Mouse (Mus musculus) granulocyte monocyte progenitor cell, adult 5-6 weeks (primary cell): ENCODE data around the gene Zfp507. TPM values are rescaled to one million over a fixed set of nuclear protein-coding genes. Genes with fewer than 3 reads are reported as not detected.
A peak's percentile ranks its signal among the peaks of the same experiment; 100 is the strongest.

Experiments used
- ATAC-seq: replicated peaks from 2 replicates; pipeline ENCODE4 v1.8.0; 2016; ENCODE audit warnings: mild to moderate bottlenecking, moderate TSS enrichment, inconsistent platforms; ENCODE audit not compliant: poor library complexity, severe bottlenecking
- total RNA-seq, 2 experiments: library from RNA; stranded (forward) in 1 of 2; stranded (reverse) in 1 of 2; fragments of 200-712, 200-1000 nt in 1 of 2; fragments of >200 nt in 1 of 2; fragmentation: Nextera tagmentation in 1 of 2; gene quantifications; 2 replicates each; pipeline ENCODE4 v1.2.3; 2014 to 2017

The Zfp507 gene
- total RNA-seq (2014; fragmentation: Nextera tagmentation) (20.5 and 22.5 TPM in 2 replicates), total RNA-seq (2017) (8.7 and 11.1 TPM in 2 replicates)

DNA sequence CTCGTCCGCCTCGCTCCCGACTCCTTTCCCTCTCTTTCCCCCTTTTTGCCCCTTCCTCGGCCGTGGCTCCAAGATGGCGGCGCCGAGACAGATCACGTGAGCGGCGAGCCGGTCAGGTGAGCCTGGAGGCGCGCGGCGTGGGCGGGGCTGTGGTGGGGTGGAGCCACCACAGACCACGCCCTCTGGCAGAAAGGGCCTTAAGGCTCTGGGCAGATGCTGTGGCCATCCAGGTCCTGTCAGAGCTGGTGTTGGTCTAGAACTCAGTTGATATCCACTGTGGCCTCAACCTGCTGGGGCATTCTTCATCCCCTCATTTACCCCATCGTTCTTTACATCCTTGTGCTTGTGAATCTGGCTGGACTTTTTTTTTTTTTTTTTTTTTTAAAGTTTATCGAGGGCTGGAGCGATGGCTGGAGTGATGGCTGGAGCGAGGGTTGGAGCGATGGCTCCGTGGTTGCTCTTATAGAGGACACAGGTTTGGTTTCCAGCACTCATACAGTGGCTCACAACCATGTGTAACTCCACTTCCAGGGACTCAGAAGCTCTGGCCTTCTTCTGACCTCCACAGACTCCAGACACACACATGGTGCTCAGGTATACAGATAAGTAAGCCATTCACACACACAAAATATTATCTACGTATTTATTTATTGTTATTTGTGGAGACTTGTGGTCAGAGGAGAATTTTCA is at the start of gene Zfp507:
Gene Zfp507, minus strand, starts transcription at position 98 of the 690 bp plus-strand sequence.
- peak; percentile 87 for ATAC-seq

DNA sequence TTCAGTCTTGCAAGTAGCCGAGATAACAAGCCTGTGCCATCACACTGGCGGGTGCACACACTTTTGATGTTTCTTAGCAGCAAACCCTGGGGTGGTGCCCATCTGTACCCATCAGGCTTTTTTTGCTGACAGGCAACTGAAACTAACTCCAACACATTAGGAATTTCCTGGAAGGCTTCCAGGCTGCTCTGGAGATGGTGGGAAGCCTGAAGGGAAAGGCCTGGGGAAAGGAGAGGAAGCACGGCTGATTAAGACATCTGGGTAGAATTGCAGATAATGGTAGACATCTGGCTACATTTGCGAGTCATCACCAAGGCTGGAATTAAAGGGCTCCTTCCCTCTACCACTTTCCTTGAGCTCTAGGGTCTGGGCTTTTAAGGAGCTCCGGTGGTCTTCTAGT is 47.6 kb upstream of the Zfp507 start:
- ATAC-seq, result no peak

- no peak for ATAC-seq
Observed at GRCm38 (mm10) chr7:35848526-35848925, 45.7 kb upstream of the Zfp507 start.

DNA sequence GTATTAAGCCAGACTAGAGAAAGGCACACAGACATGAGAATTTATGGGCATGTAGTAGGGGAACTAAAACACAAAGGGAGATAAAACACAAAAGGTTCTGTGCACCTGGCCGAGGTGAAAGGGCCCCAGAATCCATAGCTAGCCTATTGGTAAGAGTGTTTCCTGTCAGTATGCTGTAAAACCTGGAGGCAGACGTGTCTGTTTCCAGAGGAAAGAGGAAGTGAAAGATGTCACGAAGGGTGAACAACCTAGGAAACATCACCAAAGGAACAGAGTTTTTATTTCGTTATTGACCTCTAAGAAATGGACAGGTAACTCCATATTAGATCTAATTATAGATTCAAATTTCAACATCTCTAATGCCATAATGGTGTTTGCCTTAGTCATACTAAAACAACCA is 37.7 kb upstream of the Zfp507 start:
- peak; percentile 56 for ATAC-seq

DNA sequence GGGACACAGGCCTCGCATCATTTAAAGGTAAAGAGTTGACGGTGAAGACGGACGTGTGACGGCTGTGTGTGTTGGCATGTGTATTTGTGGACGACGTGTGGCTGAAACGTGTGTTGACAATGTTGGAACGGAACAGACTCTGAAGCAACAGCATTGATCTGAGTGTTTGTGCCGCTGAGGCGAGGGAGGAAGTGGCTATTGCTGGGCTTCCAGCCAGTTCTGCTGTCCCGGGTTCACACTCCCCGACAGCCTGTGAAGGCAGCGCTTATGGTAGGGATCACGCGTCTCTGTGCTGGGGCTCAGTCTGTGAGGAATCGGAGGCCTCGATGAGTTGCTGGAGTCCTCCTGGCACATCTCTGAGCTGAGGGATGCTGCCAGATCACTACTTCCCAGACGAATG is 34.0 kb upstream of the Zfp507 start:
- peak; percentile 71 for ATAC-seq

DNA sequence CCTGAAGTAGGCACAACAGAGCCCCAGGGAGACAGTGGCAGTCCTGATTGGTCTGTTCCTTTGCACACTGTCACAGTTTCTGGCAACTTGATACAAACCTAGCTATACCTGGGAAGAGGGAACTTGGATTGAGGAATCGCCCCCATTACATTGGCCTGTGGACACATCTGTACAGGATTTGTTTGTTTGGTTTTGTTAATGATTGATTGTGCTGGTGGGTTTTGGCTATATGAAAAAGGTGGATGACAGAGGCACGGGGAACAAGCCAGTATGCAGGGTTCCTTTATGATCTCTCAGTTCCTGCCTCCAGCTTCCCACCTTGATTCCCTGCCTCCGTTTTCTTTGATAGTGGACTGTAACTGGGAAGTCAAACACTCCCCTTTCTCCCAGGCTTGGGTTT is 33.6 kb upstream of the Zfp507 start:
- no peak for ATAC-seq

GRCm38 (mm10) chr7:35830119-35830518 is 27.3 kb upstream of the Zfp507 start:
- ATAC-seq, result no peak

DNA sequence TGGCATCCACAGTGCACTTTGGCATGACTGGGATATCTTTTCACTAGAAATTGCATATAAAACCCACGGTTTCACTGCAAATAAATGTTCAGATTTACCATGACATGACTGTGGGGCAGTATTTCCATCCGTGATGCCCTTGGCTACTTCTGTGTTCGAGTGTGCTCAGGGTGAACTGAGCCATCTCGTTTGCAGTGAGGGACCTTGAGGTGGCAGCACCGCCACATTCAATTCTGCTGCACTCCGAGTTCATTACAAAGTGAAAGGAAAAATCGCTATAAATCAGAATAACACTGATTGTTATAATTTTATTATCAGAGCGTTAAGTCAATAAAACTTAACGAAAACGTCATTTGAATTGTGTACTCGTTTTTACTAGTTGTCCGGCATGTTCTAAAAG is 21.1 kb upstream of the Zfp507 start:
- ATAC-seq, result no peak

- no peak for ATAC-seq
Observed at GRCm38 (mm10) chr7:35822320-35822719, 19.5 kb upstream of the Zfp507 start.

GRCm38 (mm10) chr7:35821357-35821756 is 18.6 kb upstream of the Zfp507 start:
- ATAC-seq, result no peak

DNA sequence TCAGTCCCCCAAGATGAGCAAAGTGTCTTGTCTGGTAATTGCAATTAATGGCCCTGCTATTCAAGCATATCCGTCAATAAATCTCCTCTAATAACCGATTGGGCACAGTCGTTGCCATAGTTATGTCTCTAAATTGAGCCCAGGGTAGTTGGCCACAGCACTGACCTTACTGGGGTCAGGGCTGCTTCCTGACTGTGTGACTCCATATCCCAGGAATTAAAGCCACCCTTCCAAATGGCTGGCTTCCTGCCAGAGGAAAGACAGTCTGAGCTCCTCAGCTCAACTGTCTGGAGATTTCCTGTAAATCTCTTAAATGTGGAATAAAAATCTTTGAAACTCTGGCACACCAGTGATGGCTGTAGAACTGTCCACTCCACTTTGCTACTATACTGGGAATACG is 16.7 kb upstream of the Zfp507 start:
- ATAC-seq, result no peak

- ATAC-seq, result no peak
Observed at GRCm38 (mm10) chr7:35814759-35815551, 12.2 kb upstream of the Zfp507 start.

GRCm38 (mm10) chr7:35813306-35813705 is 10.5 kb upstream of the Zfp507 start:
- no peak for ATAC-seq

GRCm38 (mm10) chr7:35810736-35811135 is 7.9 kb upstream of the Zfp507 start:
- peak; percentile 91 for ATAC-seq

GRCm38 (mm10) chr7:35804206-35804605 is 1.4 kb upstream of the Zfp507 start:
- ATAC-seq, result no peak

DNA sequence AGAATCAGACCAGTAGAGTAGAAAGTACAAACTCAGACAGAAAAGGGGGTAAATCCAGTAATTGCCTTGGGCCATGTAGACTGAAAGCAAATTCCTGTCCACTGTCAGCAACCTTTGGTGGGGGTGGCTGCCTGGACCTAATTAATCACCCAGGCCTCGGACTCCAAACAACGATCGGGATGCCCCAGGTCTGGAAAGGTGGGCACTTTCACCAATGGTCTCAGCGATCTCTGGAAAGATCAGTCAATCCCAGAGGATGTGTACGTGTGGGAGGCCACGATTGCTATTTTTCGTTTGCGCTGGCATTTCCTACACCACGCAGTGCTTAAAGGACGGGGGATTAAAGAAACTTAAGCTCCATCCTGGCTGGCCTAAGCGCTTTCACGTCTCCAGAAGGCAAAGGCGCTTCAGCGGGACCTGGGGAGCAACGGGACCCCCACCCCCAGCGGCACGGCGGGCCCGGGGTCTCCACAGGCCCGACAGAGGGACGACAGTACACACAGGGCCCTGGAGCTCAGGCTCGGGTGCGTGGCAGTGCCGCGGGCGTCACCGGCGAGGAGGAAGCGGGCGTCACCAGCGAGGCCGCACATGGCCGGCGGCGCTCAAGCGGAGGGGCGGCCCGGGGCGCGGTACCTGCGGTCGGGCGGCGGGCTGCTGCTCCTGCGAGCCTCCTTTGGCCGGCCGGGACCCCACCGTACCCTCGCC is 450 bp downstream of the Zfp507 start:
- peak; percentile 66 for ATAC-seq

DNA sequence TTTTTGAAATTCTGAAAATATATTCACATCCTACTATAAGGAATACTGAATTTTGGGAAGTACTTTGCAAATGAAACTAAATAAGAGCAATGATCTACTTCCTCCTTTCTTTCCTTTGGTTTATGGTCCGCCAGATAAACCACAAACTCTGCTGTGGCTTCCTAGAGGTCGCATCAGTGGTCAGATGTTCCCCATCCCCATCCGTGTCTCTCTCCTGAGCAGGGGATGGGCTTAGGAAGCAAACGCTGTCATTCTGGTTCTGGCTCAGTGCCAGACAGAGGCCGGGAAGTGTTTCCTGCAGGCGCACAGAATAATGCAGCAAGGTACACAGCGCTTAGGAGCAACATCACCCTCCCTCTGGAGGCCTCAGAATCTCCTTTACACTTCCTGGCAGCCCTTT is 6.7 kb downstream of the Zfp507 start:
- peak; percentile 97 for ATAC-seq

GRCm38 (mm10) chr7:35794145-35794664 is 8.6 kb downstream of the Zfp507 start:
- ATAC-seq, result no peak

DNA sequence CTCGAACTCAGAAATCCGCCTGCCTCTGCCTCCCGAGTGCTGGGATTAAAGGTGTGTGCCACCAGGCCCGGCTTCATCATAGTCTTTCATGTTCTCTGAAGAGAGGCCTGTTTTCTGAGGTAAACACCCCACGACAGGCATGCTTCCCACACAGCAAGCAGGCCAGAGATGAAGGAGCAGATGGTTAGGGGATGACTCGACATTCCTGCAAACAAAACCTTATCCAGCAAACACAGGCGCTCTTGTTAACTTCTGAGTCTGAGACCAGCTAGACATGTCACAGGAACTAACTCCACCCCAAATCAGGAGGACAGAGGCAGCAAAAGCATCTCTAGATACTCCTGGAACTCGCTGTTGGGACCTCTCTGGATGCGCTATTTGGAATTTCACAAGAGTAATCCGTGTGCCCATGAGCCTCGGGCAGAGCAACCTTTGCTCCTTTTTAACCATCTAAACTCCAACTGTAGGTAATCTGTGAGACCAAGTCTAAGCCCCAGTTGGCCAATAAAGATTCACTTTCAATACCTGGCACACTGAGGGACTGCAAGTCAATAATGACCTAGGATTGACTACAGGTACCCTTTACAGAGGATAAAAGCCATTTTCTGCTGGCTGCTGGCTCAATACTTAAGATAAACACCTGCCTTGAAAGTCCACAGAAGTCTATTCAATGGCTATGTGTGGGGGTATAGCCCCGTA is 10.5 kb downstream of the Zfp507 start:
- no peak for ATAC-seq

GRCm38 (mm10) chr7:35790926-35791325 is 11.9 kb downstream of the Zfp507 start:
- no peak for ATAC-seq
